ENCODE assay signal across 11 mouse cellular contexts in the genomic region with DNA sequence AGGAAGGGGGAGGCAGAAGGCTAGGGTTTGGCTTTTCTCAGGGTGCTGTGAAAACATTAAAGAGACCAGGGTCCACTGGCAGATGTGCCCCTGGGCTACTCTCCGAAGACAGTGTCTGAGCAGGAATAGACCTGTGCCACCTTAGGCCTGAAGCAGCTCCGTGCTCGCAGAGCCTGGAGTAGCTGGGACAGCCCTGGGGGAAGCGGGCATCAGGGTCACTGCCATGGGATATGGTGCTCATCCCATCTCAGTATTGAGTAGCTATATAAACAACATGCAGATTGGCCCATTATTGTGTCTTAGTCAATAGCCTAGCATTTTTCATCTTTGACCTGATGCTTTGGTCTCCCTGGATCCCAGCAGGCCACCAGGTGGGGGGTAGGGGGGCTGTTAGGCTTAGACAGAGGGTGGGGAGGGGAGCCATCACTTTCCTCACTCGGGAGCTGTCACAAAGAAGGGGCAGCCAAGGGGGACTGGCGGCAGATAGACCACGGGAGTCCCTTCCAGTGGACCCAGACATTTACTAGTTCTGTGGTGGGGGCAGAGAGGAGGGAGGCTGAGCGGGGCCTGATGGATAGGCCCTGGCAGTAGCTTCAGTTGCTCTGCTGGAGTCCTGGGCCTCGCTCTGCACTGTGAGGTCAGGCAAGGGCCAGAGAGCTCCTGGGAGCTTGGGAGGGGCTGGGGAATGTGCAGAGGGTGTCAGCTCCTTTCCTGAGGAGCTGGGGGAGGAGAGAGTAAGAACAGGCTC. TPM values are rescaled to one million over a fixed set of nuclear protein-coding genes. Genes with fewer than 3 reads are reported as not detected.
A peak's percentile ranks its signal among the peaks of the same experiment; 100 is the strongest.
DNase-seq lines count a peak whose midpoint lies in the region; ATAC-seq and TF ChIP-seq lines count a peak whose summit lies in the region.
"Had no signal": no experiment of that assay in that cellular context is flagged by ENCODE, and none has a peak within 500 bp of the region (broad histone marks: within the 10 kb centered on the region; RNA-seq: fewer than 3 reads in every experiment).

No protein-coding gene starts in this region.

- TF ChIP-seq CTCF in layer of hippocampus, adult 2 months (conservative IDR thresholded peaks at IDR 0.05): no peak

- no peaks in the 10 kb centered on the region for H3K9me3 ChIP-seq in hindbrain, embryonic 11.5 days (ENCODE audit: control insufficient read depth, low read length)
- no peaks in the 10 kb centered on the region for H3K9me3 ChIP-seq in neural tube, embryonic 12.5 days

- intact Hi-C loops in left cerebral cortex, postnatal 25 days (cut with DNase I): no loop called here

- peak; percentile 6 for DNase-seq in gastrocnemius, postnatal 25 days
- DNase-seq in gastrocnemius, adult 18-20 months (ENCODE audit: low spot score): no peak
- DNase-seq in ES-CJ7 (ENCODE audit: low read depth, low spot score): peak; percentile 4
- no peak for DNase-seq in hindbrain, embryonic 11.5 days (ENCODE audit: low spot score)
- DNase-seq in left cerebral cortex, postnatal 25 days (ENCODE audit: low spot score in 2 of 2): no peak
- DNase-seq in layer of hippocampus, adult 2 months (ENCODE audit: low spot score in 2 of 2): no peak
- DNase-seq: lung, postnatal 14 days; spleen, adult 18-20 months had no signal

- H3K9ac ChIP-seq in hindbrain, embryonic 11.5 days (ENCODE audit: low read depth, low read length): no peak overlapping the region
- no peak overlapping the region for H3K9ac ChIP-seq in neural tube, embryonic 12.5 days

- peaks cover 11% of the 10 kb centered on the region for H3K4me1 ChIP-seq in hindbrain, embryonic 11.5 days (replicated peaks; ENCODE audit: control insufficient read depth, insufficient read depth, low read length)
- peaks cover 38% of the 10 kb centered on the region for H3K4me1 ChIP-seq in neural tube, embryonic 12.5 days

- H3K27me3 ChIP-seq in hindbrain, embryonic 11.5 days (ENCODE audit: control insufficient read depth, insufficient read depth, low read length): peaks cover 9% of the 10 kb centered on the region
- no peaks in the 10 kb centered on the region; the same call in 1 of the 2 replicates for H3K27me3 ChIP-seq in neural tube, embryonic 12.5 days (replicated peaks)
- H3K27me3 ChIP-seq: Patski had no signal

- WGBS in hindbrain, embryonic 11.5 days: 21% methylated on average over 9 of the region's 9 CpGs
- WGBS in neural tube, embryonic 12.5 days: 21% methylated on average over 9 of the region's 9 CpGs

- H3K27ac ChIP-seq in hindbrain, embryonic 11.5 days (ENCODE audit: low read depth, low read length): peak overlapping the region; percentile 40
- H3K27ac ChIP-seq in neural tube, embryonic 12.5 days: no peak overlapping the region
- no peak overlapping the region for H3K27ac ChIP-seq in layer of hippocampus, adult 2 months

- ATAC-seq in hindbrain, embryonic 11.5 days (ENCODE audit: low FRiP score): peak; percentile 79
- ATAC-seq in neural tube, embryonic 12.5 days (ENCODE audit: low FRiP score, low read depth): peak; percentile 63
- no peak for ATAC-seq in inflammation-experienced regulatory T-cells, adult 6 months
- ATAC-seq: Patski had no signal

- no peak overlapping the region for H3K4me2 ChIP-seq in hindbrain, embryonic 11.5 days (replicated peaks; ENCODE audit: low read depth, low read length)
- H3K4me2 ChIP-seq in neural tube, embryonic 12.5 days (replicated peaks): no peak overlapping the region

- H3K36me3 ChIP-seq in hindbrain, embryonic 11.5 days (ENCODE audit: control insufficient read depth, insufficient read depth, low read length): no peaks in the 10 kb centered on the region
- no peaks in the 10 kb centered on the region for H3K36me3 ChIP-seq in neural tube, embryonic 12.5 days

- no peak overlapping the region for H3K4me3 ChIP-seq in hindbrain, embryonic 11.5 days (ENCODE audit: low read depth, low read length)
- H3K4me3 ChIP-seq in neural tube, embryonic 12.5 days: no peak overlapping the region
- H3K4me3 ChIP-seq in layer of hippocampus, adult 2 months: no peak overlapping the region

RNA-seq across cellular contexts. Expression of gene Rpusd4, which starts 49.7 kb away (rescaled TPM):
- total RNA-seq in gastrocnemius, postnatal 25 days (2021): 1 to 10 TPM; 6.0 to 6.4 TPM
- total RNA-seq in gastrocnemius, adult 18-20 months (2021): 1 to 10 TPM; 7.0 TPM
- 27.1 and 29.6 TPM in 2 replicates for polyA plus RNA-seq in hindbrain, embryonic 11.5 days (2014; fragmentation: Nextera tagmentation; extraction: Ambion mirVana)
- 24.4 and 25.1 TPM in 2 replicates for polyA plus RNA-seq in neural tube, embryonic 12.5 days (2016; fragmentation: Nextera tagmentation; extraction: Ambion mirVana)
- 1 to 10 TPM; 8.4 to 9.2 TPM for total RNA-seq in left cerebral cortex, postnatal 25 days (2021)
- 10 to 100 TPM; 10.9 to 11.0 TPM for total RNA-seq in layer of hippocampus, adult 2 months (2021)
- 10 to 100 TPM; 31.2 to 40.4 (median 39.0) TPM for polyA plus RNA-seq in inflammation-experienced regulatory T-cells, adult 6 months (2017; shearing (Covaris generic))

RNA-seq across cellular contexts. Expression of gene Fam118b, which starts 49.8 kb away (rescaled TPM):
- 10 to 100 TPM; 15.9 to 21.7 TPM for total RNA-seq in gastrocnemius, postnatal 25 days (2021)
- total RNA-seq in gastrocnemius, adult 18-20 months (2021): 10 to 100 TPM; 22.6 to 28.3 TPM
- 71.4 and 84.8 TPM in 2 replicates for polyA plus RNA-seq in hindbrain, embryonic 11.5 days (2014; fragmentation: Nextera tagmentation; extraction: Ambion mirVana)
- polyA plus RNA-seq in neural tube, embryonic 12.5 days (2016; fragmentation: Nextera tagmentation; extraction: Ambion mirVana): 68.3 and 68.4 TPM in 2 replicates
- total RNA-seq in left cerebral cortex, postnatal 25 days (2021): 10 to 100 TPM; 23.5 to 25.2 TPM
- 10 to 100 TPM; 27.2 to 35.4 TPM for total RNA-seq in layer of hippocampus, adult 2 months (2021)
- 10 to 100 TPM; 45.5 to 66.0 (median 60.7) TPM for polyA plus RNA-seq in inflammation-experienced regulatory T-cells, adult 6 months (2017; shearing (Covaris generic))

Comparison
In these comparisons a context has a peak if more than half of its experiments do, and no peak if none do; other contexts are left out.
1. DNase-seq: peak in gastrocnemius, postnatal 25 days (single experiment) and ES-CJ7 (single experiment); none in gastrocnemius, adult 18-20 months (single experiment), hindbrain, embryonic 11.5 days (single experiment), left cerebral cortex, postnatal 25 days (0 of 2) and layer of hippocampus, adult 2 months (0 of 2).